Mouse (Mus musculus) liver, embryonic 13.5 days (tissue): ENCODE results near the gene Ssbp2. TPM values are rescaled to one million over a fixed set of nuclear protein-coding genes. Genes with fewer than 3 reads are reported as not detected.

Experiments
- ATAC-seq: fragments of 200-750 bp; cut with Nextera tagmentation; 2 replicates; pipeline ENCODE4 v1.8.0; 2017; ENCODE audit warnings: low read depth, mild to moderate bottlenecking, moderate number of reproducible peaks, moderate library complexity
- DNase-seq: peaks from one replicate; pipeline ENCODE4 v3.0.0; 2022
- H3K27ac ChIP-seq: fragments of 300-500 bp; sonication (generic); 2 replicates; pipeline ENCODE4 v1.5.1; 2015; ENCODE audit warnings: moderate library complexity, mild to moderate bottlenecking, inconsistent platforms
- H3K27me3 ChIP-seq: fragments of 300-500 bp; sonication (generic); 2 replicates; pipeline ENCODE4 v1.6.1; 2015; ENCODE audit warnings: mild to moderate bottlenecking, inconsistent platforms
- H3K36me3 ChIP-seq: fragments of 300-500 bp; sonication (generic); 2 replicates; pipeline ENCODE4 v1.6.1; 2015; ENCODE audit warnings: mild to moderate bottlenecking, inconsistent platforms
- H3K4me1 ChIP-seq: fragments of 300-500 bp; sonication (generic); replicated peaks from 2 replicates; pipeline ENCODE4 v1.6.1; 2015; ENCODE audit warnings: inconsistent platforms
- H3K4me2 ChIP-seq: fragments of 300-500 bp; sonication (generic); 2 replicates; pipeline ENCODE4 v1.6.1; 2015; ENCODE audit warnings: inconsistent platforms, mild to moderate bottlenecking, moderate library complexity
- H3K4me3 ChIP-seq: fragments of 300-500 bp; sonication (generic); replicated peaks from 2 replicates; pipeline ENCODE4 v1.5.1; 2015; ENCODE audit warnings: mild to moderate bottlenecking, inconsistent platforms
- H3K9ac ChIP-seq: fragments of 300-500 bp; sonication (generic); 2 replicates; pipeline ENCODE4 v1.6.1; 2015; ENCODE audit warnings: mild to moderate bottlenecking, inconsistent platforms
- H3K9me3 ChIP-seq: fragments of 300-500 bp; sonication (generic); replicated peaks from 2 replicates; pipeline ENCODE4 v1.6.1; 2016; ENCODE audit warnings: inconsistent platforms
- WGBS: fragments of 180-500 bp; shearing (Covaris S2); methylation state at CpG from one replicate; pipeline ENCODE4 v1.1.7; 2015; ENCODE audit not compliant: insufficient replicate concordance; 5-methylcytosine and 5-hydroxymethylcytosine counted together
- polyA plus RNA-seq: library from polyadenylated mRNA; unstranded; fragments of >200 nt; fragmentation: Nextera tagmentation; extraction: Ambion mirVana; gene quantifications from 2 replicates; pipeline ENCODE4 v1.2.1, GENCODE M21; 2015

Ssbp2 gene
- polyA plus RNA-seq, 1 experiment from 2014 or later = 56.4 TPM

DNA sequence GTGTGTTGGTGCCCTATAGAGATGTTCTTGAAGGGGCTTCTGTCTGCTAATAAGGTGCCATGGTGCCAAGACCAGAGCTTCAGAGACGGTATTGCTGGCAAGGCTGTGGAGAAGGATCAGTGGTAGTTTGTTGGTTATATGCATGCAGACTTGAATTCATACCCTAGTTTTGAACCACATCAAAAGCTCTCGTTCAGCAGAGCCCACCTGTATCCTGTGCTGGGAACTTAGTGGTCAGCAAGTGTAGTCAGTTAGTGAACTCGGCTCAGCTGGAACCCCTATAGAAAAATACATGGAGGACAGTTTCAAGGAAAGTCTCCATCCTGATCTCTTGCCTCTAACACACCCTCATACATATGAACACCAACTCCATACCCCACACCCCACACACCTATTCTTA is 69.7 kb downstream of the Ssbp2 start:
- no peaks in the 10 kb centered on the region for H3K27me3 ChIP-seq
- no peak overlapping the region for H3K4me3 ChIP-seq
- peaks cover 28% of the 10 kb centered on the region for H3K36me3 ChIP-seq
- H3K4me1 ChIP-seq = no peaks in the 10 kb centered on the region
- DNase-seq (no peak), ATAC-seq (no peak)
- H3K9me3 ChIP-seq = peaks cover 4% of the 10 kb centered on the region; the same call in 1 of the 2 replicates
- WGBS = 82% methylated on average over 3 of the region's 3 CpGs
- no peak overlapping the region for H3K4me2 ChIP-seq
- H3K9ac ChIP-seq = no peak overlapping the region
- H3K27ac ChIP-seq = no peak overlapping the region

DNA sequence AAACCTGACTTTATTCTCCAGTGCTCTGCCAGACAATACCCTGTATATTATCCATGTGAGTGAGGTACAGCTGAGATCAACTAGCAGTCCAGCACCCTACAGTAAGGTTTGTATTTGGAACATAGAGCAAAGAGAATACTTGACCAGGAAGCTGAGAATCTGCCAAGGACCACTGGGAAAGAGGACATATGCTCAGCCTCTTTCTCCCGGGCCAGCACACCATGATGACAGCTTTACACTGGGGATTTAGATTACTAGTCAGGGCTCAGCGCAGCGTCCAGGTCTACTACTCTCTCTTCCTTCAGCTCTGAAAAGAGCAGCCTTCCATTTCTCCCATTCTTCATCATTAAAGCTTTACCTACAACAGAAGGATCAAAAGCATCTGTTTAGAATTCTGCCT is 76.6 kb downstream of the Ssbp2 start:
- no peak for ATAC-seq
- no peak overlapping the region for H3K4me3 ChIP-seq
- WGBS = 78% methylated on average over 3 of the region's 3 CpGs
- no peaks in the 10 kb centered on the region for H3K27me3 ChIP-seq
- DNase-seq = no peak
- H3K36me3 ChIP-seq = peaks cover 25% of the 10 kb centered on the region
- no peak overlapping the region for H3K9ac ChIP-seq
- peaks cover 41% of the 10 kb centered on the region for H3K4me1 ChIP-seq
- H3K4me2 ChIP-seq = no peak overlapping the region
- H3K9me3 ChIP-seq = peaks cover 4% of the 10 kb centered on the region; the same call in 1 of the 2 replicates
- no peak overlapping the region for H3K27ac ChIP-seq

GRCm38 (mm10) chr13:91540145-91541068 is 80.3 kb downstream of the Ssbp2 start:
- H3K9ac ChIP-seq = peak overlapping the region; percentile 22; the same call in 1 of the 2 replicates
- 0 out of 2 replicates have a peak, but pooled peaks cover 3% of the 10 kb centered on the region for H3K36me3 ChIP-seq
- H3K4me3 ChIP-seq = no peak overlapping the region
- DNase-seq (no peak), ATAC-seq (peak; percentile 85)
- no peaks in the 10 kb centered on the region for H3K9me3 ChIP-seq
- H3K27ac ChIP-seq = peak overlapping the region; percentile 66
- peaks cover 50% of the 10 kb centered on the region for H3K4me1 ChIP-seq
- H3K27me3 ChIP-seq = no peaks in the 10 kb centered on the region
- H3K4me2 ChIP-seq = peak overlapping the region; percentile 11; the same call in 1 of the 2 replicates
- 31% methylated on average over 2 of the region's 2 CpGs for WGBS

DNA sequence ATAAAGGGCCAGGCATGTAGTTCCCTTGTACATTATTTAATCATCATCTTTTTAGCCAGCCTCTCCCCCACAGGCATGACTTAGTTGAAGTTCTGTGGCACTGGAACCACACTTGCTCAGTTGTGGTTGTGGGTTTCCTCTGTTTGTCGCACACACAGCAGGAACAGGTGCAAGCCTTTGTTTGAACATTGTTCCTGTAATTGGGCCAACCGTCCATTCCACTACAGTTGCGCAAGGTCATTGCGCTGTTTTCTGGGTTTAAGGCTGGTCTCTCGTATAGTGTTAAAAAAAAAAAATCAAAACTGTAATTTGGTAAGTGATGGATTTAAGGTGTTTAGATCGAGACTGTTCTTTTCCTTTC is 81.0 kb downstream of the Ssbp2 start:
- Histone ChIP-seq H3K4me2 (0 out of 2 replicates have a peak overlapping the region, but pooled peaks have one; percentile 11), H3K27ac (peak overlapping the region; percentile 66), H3K4me3 (no peak overlapping the region), H3K4me1 (peaks cover 50% of the 10 kb centered on the region), H3K36me3 (0 out of 2 replicates have a peak, but pooled peaks cover 3% of the 10 kb centered on the region), H3K9me3 (no peaks in the 10 kb centered on the region), H3K9ac (no peak overlapping the region), H3K27me3 (no peaks in the 10 kb centered on the region)
- DNase-seq (no peak), ATAC-seq (no peak)
- WGBS = 34% methylated on average over 6 of the region's 6 CpGs

- Histone ChIP-seq H3K4me2 (no peak overlapping the region), H3K9me3 (no peaks in the 10 kb centered on the region), H3K4me1 (peaks cover 37% of the 10 kb centered on the region), H3K36me3 (0 out of 2 replicates have a peak, but pooled peaks cover 3% of the 10 kb centered on the region), H3K4me3 (no peak overlapping the region), H3K27ac (no peak overlapping the region), H3K27me3 (no peaks in the 10 kb centered on the region), H3K9ac (no peak overlapping the region)
- WGBS = 62% methylated on average over 5 of the region's 5 CpGs
- ATAC-seq (no peak), DNase-seq (no peak)
Measured at GRCm38 (mm10) chr13:91543555-91543954, 83.5 kb downstream of the Ssbp2 start.

GRCm38 (mm10) chr13:91564047-91564446 is 104.0 kb downstream of the Ssbp2 start:
- Histone ChIP-seq H3K4me3 (no peak overlapping the region), H3K36me3 (peaks cover 5% of the 10 kb centered on the region), H3K9me3 (no peaks in the 10 kb centered on the region), H3K9ac (no peak overlapping the region), H3K27ac (no peak overlapping the region), H3K4me2 (no peak overlapping the region), H3K27me3 (no peaks in the 10 kb centered on the region), H3K4me1 (no peaks in the 10 kb centered on the region; the same call in 1 of the 2 replicates)
- DNase-seq (no peak), ATAC-seq (no peak)
- WGBS = 64% methylated on average over 6 of the region's 6 CpGs

- no peaks in the 10 kb centered on the region for H3K27me3 ChIP-seq
- H3K4me3 ChIP-seq = no peak overlapping the region
- no peak for DNase-seq
- H3K4me2 ChIP-seq = no peak overlapping the region
- no peak overlapping the region for H3K9ac ChIP-seq
- 76% methylated on average over 6 of the region's 6 CpGs for WGBS
- no peak overlapping the region for H3K27ac ChIP-seq
- H3K36me3 ChIP-seq = peaks cover 5% of the 10 kb centered on the region
- ATAC-seq = no peak
- H3K9me3 ChIP-seq = no peaks in the 10 kb centered on the region
- H3K4me1 ChIP-seq = no peaks in the 10 kb centered on the region; the same call in 1 of the 2 replicates
Measured at GRCm38 (mm10) chr13:91564755-91565154, 104.7 kb downstream of the Ssbp2 start.

DNA sequence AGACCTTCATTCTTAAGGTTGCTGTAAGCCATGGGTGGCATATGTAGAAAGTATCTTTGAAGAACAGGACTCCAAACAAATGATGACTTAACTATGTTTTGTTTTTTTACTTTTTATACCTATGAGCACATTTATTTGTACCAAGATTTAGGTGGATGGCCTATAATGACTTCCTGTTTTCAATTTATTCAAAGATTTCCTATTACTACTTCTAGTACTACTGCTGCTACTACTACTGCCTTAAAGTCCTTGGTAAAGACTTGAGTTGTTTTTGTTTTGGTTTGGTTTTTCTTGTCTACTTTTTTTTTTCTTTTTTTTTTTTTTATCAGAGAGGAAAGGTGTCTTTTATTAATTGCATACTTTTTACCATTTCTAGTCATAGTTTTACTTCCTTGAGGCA is 121.4 kb downstream of the Ssbp2 start:
- ATAC-seq = no peak
- DNase-seq = no peak
- Histone ChIP-seq H3K9me3 (no peaks in the 10 kb centered on the region), H3K4me3 (no peak overlapping the region), H3K4me1 (no peaks in the 10 kb centered on the region; the same call in 1 of the 2 replicates), H3K9ac (no peak overlapping the region), H3K27ac (no peak overlapping the region), H3K27me3 (no peaks in the 10 kb centered on the region), H3K36me3 (no peaks in the 10 kb centered on the region), H3K4me2 (no peak overlapping the region)

DNA sequence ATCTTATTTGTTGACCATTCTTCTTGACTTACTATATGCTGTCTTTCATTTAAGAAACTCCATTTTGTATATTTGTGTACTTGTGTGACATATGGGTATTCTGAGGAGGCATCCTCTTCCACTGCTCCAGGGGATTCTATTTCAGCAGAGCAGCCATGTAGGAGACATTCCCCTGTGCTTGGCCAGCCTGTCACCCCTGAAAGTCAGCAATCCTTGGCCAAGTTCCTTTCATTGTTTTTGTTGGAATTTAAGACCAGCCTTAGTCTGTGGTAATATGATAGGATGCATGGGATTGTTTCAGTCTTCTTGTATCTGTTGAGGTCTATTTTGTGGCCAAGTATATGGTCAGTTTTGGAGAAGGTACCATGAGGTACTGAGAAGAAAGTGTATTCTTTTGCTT is 122.1 kb downstream of the Ssbp2 start:
- no peaks in the 10 kb centered on the region for H3K36me3 ChIP-seq
- no peak overlapping the region for H3K4me2 ChIP-seq
- no peak overlapping the region for H3K27ac ChIP-seq
- H3K4me1 ChIP-seq = no peaks in the 10 kb centered on the region; the same call in 1 of the 2 replicates
- ATAC-seq = no peak
- no peak overlapping the region for H3K4me3 ChIP-seq
- H3K9ac ChIP-seq = no peak overlapping the region
- H3K27me3 ChIP-seq = no peaks in the 10 kb centered on the region
- DNase-seq = no peak
- H3K9me3 ChIP-seq = no peaks in the 10 kb centered on the region

DNA sequence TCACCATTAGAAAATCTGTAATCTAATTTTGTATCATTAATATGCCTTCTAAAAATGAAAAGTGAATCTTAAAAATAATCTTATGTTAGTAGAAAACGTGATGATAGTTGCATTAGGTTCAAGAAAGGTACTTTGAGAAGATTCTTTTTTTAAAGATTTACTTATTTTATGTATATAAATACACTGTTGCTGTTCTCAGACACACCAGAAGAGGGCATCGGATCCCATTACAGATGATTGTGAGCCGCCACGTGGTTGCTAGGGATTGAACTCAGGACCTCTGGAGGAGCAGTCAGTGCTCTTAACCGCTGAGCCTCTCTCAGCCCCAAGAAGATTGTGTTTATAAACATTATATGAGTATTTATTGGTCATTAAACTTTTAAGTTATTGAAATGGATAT is 126.3 kb downstream of the Ssbp2 start:
- Histone ChIP-seq H3K27ac (no peak overlapping the region), H3K4me1 (no peaks in the 10 kb centered on the region), H3K9ac (no peak overlapping the region), H3K27me3 (no peaks in the 10 kb centered on the region), H3K36me3 (no peaks in the 10 kb centered on the region), H3K4me2 (no peak overlapping the region), H3K4me3 (no peak overlapping the region), H3K9me3 (no peaks in the 10 kb centered on the region)
- ATAC-seq (no peak), DNase-seq (no peak)
- 72% methylated on average over 5 of the region's 5 CpGs for WGBS

GRCm38 (mm10) chr13:91588475-91588874 is 128.4 kb downstream of the Ssbp2 start:
- no peak overlapping the region for H3K4me2 ChIP-seq
- H3K36me3 ChIP-seq = no peaks in the 10 kb centered on the region
- H3K27me3 ChIP-seq = no peaks in the 10 kb centered on the region
- no peak overlapping the region for H3K9ac ChIP-seq
- WGBS = 68% methylated on average over 2 of the region's 2 CpGs
- no peaks in the 10 kb centered on the region for H3K9me3 ChIP-seq
- H3K27ac ChIP-seq = no peak overlapping the region
- no peaks in the 10 kb centered on the region for H3K4me1 ChIP-seq
- ATAC-seq = no peak
- H3K4me3 ChIP-seq = no peak overlapping the region
- DNase-seq = no peak

GRCm38 (mm10) chr13:91591863-91592262 is 131.8 kb downstream of the Ssbp2 start:
- 76% methylated on average over 4 of the region's 4 CpGs for WGBS
- H3K4me2 ChIP-seq = no peak overlapping the region
- H3K27me3 ChIP-seq = no peaks in the 10 kb centered on the region
- DNase-seq (no peak), ATAC-seq (no peak)
- no peaks in the 10 kb centered on the region for H3K9me3 ChIP-seq
- H3K36me3 ChIP-seq = no peaks in the 10 kb centered on the region
- no peaks in the 10 kb centered on the region for H3K4me1 ChIP-seq
- H3K4me3 ChIP-seq = no peak overlapping the region
- H3K9ac ChIP-seq = no peak overlapping the region
- no peak overlapping the region for H3K27ac ChIP-seq
